Mouse (Mus musculus): ENCODE results near the gene Pth2.
"Not testable (repeated sequence)": the region's sequence is repeated elsewhere in the genome, so short reads cannot be mapped to it uniquely, and the experiment has no call there.

Gene Pth2

DNA sequence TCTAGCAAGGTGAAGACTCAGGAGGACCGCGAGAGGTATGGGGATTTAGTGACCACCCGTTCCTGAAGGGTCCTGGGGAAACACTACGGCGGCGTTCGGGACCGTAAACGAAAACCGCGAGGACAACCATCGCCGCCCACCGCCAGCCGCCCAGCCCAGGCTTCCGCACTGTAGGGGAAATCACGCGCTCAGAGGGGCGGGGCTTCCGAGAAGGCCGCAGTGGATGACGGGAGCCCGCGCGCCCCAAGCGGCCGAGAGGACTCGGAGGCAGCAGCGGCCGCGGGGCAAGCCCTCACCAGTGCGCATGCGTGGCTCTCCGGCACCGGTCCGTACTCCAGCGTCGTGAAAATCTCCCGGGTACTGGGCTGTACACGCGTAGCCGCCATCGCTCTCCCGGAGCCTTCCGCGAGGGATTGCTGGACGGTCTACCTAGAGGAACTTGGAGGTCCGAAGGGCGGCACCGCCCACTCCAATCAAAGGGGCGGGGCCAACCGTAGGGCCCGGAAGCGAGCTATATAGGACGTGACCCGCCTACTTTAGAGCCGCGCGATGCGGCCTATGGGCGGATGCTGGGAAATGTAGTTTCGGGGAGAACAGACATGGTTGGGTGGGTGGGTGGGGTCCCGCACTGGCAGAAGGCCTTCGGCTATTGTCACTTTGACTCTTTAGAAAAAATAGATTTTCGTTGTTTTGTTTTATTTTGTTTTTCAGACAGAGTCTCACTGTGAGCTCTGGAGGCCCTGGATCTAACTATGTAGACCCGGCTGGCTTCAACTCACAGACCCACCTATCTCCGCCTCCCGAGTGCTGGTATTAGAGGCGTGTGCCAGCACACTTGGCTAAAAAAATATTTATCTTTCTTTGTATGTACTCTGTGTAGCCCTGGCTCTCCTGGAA, 26.5 kb upstream of the Pth2 start, which contains the start of the genes Pih1d1 and Aldh16a1:
Gene Pih1d1, plus strand, starts transcription at position 208 of the 897 bp plus-strand sequence.
Gene Aldh16a1, minus strand, starts transcription at position 489 of the 897 bp plus-strand sequence.
- peak; percentile 98 for DNase-seq

GRCm38 (mm10) chr7:45154993-45155514, 25.7 kb upstream of the Pth2 start:
- peak; percentile 75 to 77 for DNase-seq

DNA sequence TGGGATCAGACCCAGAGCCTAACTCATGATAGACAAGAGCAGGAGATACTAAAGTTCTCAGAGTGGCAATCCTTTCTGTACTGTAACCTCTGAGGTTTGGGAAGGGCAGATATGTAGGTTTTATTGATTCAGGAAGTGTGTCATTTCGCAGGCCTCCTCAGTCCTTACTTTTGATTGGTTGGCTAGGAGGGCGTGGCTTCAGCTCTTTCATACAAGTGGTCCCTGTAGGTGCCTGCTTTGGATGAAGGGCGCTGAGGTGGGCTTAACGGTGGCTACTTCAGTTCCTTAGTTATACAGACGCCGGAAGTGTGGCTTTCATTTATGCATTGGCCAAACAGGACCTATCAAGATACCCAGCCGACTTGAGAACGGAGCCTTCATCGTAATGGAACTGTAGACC, 25.2 kb upstream of the Pth2 start:
- DNase-seq = no peak

DNA sequence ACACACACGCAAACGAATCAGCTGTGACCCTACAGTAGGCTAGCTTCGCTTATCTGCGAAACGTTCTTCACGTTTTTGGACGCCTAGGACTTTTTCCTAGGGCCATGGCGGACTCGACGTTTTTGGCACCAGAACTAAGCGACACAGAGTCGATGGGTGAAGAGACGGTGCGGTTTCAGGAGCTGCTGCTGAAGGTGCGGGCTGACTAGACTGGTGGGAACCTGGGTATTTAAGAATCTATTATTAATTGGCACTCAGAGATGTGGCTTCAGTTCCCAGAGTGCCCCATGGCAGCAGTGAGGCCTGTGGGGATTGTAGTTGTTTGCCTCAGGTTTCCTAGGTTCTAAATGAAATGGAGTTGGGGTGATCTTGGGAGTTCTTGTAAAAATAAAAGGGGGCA, 24.6 kb upstream of the Pth2 start:
- no peak for DNase-seq

DNA sequence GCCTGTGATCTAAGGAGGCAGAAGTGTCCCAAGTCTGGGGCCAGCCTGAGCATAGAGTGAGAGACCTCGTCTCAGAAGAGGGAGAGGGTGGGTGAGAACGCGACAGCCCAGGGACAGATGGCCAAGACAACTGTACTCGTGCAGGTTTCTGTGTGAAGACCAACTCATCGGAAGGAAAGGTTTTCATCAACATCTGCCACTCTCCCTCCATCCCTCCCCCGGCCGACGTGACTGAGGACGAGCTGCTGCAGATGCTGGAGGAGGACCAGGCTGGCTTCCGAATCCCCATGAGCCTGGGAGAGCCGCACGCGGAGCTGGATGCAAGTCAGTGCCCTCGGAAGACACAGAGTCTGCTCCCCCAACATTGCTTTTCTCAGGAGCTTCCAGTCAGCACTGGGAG, 23.3 kb upstream of the Pth2 start:
- DNase-seq = no peak

DNA sequence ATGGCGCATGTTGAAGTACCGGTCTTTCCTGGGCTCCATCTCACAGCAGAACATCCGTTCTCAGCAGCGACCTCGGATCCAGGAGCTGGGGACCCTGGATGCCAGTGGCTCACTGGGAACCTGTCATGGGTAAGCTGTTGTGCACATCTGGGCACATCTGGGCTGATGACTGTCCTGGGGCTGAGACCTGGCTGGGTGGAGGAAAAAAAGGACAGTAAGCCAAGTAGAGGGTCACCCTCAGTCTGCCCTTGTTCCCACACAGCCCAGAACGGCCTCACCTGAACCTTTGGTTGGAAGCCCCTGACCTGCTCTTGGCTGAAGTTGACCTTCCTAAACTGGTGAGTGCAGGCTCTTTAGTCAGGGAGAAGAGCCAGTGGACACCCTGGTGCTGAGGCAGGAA, 21.8 kb upstream of the Pth2 start:
- no peak for DNase-seq

- DNase-seq = no peak
These were observed 20.4 kb upstream of the Pth2 start for GRCm38 (mm10) chr7:45160316-45160800.

- DNase-seq = no peak
These were observed 19.9 kb upstream of the Pth2 start for GRCm38 (mm10) chr7:45160866-45161265.

DNA sequence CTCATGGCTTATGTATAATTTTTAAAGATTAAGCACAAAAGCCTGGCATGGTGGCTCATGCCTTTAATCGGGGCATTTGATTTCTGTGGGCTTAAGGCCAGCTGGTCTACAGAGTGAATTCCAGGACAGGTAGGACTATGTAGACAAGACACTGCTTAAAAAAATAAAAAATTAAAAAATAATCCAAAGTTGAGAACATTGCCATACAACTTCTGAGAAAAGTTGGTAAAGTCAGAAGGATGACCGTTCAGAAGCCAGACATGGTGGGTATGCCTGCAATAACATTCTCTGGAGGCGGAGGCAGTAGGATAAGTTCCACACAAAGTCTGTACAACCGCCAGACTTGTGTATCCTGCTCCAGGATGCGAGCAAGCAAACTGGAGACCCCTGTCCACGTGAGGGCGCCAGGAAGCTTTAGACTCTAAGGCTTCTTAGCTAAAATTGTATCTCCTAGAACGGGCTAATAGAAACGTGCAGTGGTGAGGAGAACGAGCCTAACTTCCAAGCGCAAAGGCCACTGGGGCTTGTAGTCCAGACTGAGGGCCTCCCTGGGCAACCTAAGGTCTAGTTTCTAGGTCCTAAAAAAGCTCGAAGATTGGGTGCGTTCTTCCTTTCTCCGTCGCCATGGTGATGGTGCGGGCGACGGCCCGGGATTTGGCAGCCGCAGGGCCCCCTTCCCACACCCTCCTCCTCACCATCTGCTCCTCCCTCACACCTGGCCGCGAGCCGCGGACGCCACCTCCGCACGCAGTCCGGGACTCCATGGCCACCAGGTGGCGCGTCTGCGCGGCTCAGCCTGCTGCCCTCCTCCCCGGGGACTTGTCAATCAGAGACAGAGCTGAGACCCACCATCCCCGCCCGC, 19.0 kb upstream of the Pth2 start:
- peak; percentile 87 to 90 for DNase-seq

DNA sequence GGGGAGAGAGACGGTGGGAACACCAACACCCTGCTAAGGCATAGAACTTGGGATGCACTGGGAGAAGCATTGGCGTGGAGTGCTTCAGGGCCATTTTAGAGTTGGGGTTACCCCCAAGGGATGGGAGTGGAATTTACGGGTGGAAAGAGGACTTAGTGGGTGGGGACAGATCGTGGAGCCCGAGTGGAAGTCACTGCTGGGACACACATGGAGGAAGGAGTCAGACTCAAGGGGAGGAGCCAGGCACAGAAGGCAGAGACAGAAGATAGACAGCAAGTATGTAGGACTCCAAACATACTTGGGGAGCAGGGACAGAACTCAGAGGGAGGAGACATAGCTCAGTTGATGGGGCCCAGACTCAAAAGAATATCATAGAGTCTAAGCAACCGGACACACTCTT, 18.2 kb upstream of the Pth2 start:
- no peak for DNase-seq

DNA sequence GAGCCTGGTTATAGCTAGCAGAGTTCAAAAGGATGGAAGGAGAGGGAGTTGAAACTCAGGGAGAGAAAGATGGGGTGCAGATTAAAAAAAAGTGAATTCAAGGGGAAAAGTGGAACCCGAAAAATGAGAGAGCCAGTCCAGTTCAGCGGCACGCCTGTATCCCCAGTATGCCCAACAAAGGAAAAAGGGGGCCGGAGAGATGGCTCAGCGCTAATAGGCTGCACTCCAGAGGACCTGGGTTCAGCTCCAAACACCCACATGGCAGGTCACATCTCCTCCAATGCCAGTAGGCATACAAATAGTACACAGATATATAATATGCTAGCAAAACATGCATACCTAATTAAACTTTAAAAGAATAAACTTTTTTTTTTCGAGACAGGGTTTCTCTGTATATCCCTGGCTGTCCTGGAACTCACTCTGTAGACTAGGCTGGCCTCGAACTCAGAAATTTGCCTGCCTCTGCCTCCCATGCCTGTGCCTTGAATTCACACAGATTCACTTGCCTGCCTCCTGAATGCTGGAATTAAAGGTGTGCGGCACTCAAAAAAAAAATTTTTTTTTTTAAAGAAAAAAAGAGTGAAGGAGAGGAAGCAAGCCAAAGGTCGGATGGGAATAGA, 17.7 kb upstream of the Pth2 start:
- no peak for DNase-seq

DNA sequence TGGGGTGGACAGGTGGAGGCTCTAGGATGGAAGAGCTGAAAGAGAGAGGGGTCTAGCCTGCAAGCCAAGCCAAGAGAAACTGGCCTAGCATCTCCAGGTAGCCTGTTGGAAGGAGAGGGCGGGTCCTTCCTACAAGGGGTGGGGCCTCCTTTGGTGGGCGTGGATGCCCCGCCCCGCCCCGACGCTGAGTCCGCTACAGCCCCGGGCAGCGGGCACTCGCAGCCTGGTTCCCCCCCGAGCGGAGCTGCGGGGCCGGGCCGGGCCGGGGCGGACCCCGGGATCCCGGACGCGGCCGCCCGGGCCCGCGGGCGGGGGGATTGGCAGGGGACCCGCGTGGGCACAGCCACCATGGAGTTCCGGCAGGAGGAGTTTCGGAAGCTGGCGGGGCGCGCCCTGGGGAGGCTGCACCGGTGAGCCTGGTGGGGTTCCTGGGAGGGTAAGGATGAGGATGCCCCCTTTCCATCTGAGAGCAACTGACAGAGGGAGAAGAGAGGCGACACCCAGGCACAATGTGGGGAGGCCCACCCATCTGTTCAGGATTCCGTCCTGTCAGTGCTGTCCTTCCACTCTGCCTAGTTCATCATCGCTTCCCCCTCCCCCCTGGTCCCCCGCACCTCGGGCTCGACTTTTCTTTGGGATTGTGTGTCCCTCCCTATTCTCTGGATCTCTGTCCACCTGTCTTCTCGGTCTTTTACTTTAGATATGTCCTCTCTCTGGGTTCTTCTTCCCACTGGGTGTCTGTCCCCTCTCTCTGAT, 16.9 kb upstream of the Pth2 start, which contains the start of gene Slc17a7:
Gene Slc17a7, plus strand, starts transcription at position 215 of the 756 bp plus-strand sequence.
- peak; percentile 45 to 49 for DNase-seq

DNA sequence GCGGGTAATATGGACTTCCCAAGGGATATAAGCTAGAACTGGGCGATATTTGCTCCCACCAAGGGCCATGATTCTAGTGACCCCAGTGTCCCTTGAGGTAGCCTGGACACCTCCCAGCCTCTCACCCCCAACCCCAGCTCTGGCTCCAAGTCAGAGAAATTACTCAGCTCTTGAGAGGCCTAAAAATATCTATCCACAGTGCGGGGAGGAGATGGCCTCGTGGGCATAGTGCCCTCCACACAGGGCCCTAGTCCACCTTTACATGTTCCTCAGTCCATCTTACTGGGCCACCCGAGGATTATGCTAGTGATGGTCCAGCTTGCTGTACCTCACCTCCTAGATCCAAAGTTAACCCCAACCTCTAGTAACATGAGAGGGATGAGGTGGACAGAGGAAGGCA, 16.0 kb upstream of the Pth2 start:
- DNase-seq = no peak

DNA sequence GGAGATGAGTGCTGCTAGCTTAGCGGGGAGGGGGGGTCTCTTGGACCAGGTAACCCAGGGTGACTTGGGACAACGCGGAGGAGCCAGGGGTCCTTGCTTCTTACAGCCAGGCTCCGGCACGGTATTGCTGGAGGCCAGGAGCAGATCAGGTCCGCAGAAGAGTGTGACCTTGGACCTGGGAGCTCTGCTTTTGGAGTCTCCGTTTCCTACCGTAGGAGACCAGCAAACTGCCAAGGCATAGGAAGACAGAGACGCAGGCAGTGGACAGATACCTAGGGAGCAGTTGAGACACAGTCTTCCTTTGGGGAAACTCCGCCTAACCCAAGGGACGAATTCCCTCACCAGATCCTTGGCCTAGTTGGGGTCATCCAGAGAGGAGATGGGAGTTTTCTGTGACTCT, 15.1 kb upstream of the Pth2 start:
- DNase-seq = no peak

DNA sequence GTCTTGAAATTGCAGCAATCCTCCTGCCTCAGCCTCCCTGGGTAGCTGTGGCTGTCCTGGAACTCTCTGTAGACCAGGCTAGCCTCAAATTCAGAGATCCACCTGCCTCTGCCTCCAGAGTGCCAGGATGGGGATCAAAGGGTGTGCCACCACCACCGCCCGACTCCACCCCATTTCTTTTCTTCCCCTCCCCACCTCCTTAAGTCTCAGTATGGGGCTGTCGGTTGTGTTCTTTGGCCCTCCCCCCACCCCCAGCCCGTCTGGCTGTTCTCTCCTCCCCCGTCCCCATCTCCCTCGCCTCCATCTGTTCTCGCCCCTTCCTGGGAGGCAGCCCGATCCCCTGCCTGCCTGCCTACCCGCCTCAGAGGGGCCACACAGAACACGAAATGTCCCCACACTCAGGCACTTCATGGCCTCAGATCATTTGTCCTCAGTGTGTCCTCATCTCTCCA, 13.8 kb upstream of the Pth2 start:
- DNase-seq = no peak

GRCm38 (mm10) chr7:45167761-45168445, 12.9 kb upstream of the Pth2 start:
- DNase-seq = no peak

- no peak for DNase-seq
These were observed 12.1 kb upstream of the Pth2 start for GRCm38 (mm10) chr7:45168656-45169055.

GRCm38 (mm10) chr7:45169495-45169894, 11.3 kb upstream of the Pth2 start:
- no peak for DNase-seq

GRCm38 (mm10) chr7:45172974-45173373, 7.8 kb upstream of the Pth2 start:
- peak in 1 of 2 experiments; percentile 38 for DNase-seq

- not testable (repeated sequence) for DNase-seq
These were observed 7.0 kb upstream of the Pth2 start for GRCm38 (mm10) chr7:45173772-45174171.
